Mouse (Mus musculus) ovary, adult 18-20 months (tissue): Measurements from ENCODE around the gene Sart1.
A peak's percentile ranks its signal among the peaks of the same experiment; 100 is the strongest.

Source experiments
- DNase-seq: peaks from one replicate; pipeline ENCODE4 v3.0.0; 2022; ENCODE audit warnings: low spot score, mixed read lengths

Gene Sart1

DNA sequence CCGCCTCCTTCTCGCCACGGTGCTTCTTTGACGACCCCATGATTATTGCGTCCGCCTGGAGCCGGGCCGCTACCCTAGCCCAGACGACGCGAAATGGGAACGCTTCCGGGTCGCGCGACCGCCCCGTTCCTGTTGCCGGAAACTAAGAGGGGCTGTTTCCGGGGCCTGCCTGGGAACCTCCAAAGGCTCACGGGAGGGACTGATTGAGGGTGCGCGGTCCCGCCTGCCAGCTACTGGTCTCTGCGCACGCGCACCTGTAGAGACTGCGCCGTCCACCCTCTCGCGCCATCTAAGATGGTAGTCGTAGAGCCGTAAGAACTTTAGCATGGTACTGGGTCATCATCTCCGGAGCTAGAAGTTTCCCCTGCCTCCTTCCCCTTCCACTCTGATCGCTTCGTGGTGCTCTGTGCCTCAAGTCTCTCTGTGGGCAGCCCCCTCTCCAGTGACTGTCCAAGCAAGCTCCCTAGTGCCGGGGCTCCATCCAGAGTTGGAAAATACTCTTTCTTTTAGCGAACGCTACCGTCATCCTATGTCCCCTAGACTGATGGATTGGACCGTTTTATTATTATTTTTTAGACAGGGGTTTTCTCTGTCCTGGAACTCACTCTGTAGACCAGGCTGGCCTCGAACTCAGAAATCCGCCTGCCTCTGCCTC is at the start of gene Sart1:
Gene Sart1, minus strand, starts transcription at position 116 of the 655 bp plus-strand sequence.
- peak; percentile 95 for DNase-seq

GRCm38 (mm10) chr19:5433951-5434350 is 45.4 kb upstream of the Sart1 start:
- DNase-seq = no peak

- peak; percentile 51 for DNase-seq
Measured at GRCm38 (mm10) chr19:5432992-5433852, 44.7 kb upstream of the Sart1 start.

DNA sequence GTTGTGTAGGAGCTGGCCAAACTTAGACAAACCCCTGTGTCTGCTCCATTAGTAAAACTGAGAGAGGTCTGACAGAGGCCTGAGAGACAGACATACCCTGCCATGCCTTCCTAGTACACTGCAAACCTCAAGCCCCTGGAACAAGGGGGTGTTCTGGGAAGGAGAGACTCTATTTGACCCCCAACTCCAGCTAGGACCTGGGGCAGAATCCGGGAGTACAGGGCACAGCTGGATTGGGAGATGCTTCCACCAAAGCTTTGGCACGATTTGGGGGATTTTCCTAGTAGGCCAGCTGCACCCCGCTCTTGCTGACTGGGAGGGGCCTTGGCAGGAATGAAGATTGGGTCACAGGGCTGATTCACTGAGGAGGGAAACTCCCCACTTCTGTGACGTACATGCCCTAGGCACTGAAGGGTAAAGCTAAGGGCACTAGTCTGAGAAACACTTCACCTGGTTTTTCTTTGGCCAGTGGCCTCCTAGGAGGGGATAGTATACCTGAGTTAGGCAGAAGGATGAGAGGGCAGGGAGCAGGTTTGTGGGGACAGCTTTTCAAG is 43.5 kb upstream of the Sart1 start:
- no peak for DNase-seq

DNA sequence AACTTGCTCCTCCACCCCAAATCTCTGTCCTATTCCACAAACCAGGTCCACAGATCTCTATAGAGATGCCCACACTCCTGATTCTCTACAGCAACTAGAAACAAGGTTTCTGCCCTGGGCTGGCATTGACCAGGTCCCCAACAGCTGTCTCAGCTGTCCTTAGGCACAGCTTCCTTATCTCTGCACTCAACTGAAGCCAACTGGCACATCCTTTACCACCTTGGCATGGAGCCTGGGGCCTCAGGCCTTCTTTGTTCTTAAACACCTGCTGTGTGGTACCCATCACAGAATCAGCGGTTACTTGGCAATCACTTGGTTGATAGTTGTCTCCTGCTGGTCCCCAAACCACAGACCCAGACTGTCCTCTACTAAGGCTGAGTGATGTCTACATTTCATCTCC is 41.9 kb upstream of the Sart1 start:
- DNase-seq = no peak

DNA sequence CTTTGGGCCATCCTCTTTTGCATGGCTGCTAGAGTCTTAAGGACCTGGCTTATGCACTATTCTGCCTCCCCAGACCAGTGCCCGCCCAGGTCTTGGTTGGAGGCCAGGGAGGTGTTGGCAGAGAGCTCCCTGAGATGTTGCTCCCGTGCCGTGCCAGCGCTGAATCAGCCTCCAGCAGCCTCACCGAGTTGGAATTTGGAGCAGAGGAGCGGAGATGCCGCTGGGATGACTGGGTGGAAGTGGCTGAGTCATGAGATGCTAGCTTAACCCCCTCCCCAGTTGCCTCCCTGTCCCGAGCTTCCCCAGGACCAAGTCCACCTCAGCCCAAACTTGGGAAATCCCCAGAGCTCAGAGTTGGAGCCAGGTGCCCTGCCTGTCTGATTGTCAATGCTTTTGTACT is 41.3 kb upstream of the Sart1 start:
- no peak for DNase-seq

DNA sequence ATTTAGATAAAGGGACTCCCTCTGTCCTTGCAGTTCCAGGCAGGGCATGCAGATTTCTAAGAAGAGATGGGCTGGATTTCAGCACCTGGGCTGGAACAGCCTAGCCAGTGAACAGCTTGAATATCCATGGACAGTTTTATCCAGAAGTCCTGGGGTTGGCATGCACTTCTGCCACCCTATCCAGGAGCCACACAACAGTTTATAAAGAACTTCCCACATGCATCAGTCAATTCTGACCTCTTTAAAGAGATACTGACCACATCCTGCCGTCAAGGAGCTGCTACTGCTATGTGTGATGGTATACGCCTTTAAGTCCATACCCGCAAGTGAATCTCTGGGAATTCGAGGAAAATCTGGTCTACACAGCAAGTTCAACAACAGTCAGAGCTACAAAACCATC is 40.7 kb upstream of the Sart1 start:
- DNase-seq = no peak

GRCm38 (mm10) chr19:5428083-5428482 is 39.6 kb upstream of the Sart1 start:
- DNase-seq = no peak

- no peak for DNase-seq
Measured at GRCm38 (mm10) chr19:5426640-5427290, 38.3 kb upstream of the Sart1 start.

GRCm38 (mm10) chr19:5425906-5426565 is 37.5 kb upstream of the Sart1 start:
- DNase-seq = no peak

GRCm38 (mm10) chr19:5424782-5425741 is 36.6 kb upstream of the Sart1 start, which contains the start of the genes Drap1 and AI837181:
Drap1 (minus strand) TSS chr19:5424979.
AI837181 (plus strand) TSS chr19:5425144.
- peak; percentile 94 for DNase-seq

DNA sequence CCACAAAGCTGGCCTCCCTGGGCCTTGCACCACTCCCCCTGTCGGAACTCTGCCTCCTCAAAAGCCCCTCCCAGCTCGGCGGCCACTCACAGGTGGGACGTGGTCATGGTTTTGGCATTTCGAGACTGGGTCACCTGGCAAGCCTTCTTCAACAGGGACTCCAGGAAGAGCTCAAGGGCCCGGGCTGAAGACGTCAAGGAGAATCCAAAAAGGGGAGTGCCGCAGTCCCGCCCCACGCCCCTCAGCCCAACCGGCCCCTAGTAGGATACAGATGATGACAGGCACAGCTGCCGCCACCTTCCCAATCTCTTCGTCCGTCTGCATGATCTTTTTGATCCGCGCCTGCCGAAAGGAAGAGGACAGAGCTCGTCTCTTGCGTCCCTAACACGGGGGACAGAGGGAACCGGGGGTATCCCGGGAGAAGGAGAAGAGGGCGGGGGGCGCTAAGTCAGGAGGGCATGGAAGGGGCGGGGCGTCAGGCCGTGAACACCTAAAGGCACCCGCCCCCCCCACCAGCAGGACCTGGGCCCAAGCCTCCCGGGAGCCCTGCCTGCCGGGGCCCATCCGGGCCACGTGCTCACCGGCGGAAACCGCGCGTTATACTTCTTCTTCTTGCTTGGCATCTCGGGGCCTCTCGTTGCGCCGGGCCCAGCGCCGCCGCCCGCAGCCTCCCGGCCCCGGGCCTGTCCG is 35.7 kb upstream of the Sart1 start:
- DNase-seq = peak; percentile 71

DNA sequence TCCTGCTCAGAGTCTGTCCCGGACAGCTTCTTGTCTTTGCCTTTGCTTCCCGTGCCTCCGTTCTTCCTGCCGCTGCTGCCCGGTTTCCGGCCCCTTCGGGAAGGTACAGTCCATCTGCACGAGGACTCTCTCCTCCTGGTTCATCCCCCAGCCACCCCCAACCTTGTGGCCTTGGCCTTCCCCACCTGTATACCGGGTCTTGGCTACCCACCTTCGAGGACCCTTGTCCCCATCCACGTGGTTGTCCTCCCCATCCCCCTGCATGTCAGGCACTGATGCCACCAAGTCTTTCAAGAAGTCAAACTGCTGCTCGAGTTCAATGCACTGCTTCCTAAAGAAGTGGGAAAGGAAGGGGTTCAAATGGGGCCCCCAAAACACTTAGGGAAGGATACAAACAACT is 35.1 kb upstream of the Sart1 start:
- no peak for DNase-seq

DNA sequence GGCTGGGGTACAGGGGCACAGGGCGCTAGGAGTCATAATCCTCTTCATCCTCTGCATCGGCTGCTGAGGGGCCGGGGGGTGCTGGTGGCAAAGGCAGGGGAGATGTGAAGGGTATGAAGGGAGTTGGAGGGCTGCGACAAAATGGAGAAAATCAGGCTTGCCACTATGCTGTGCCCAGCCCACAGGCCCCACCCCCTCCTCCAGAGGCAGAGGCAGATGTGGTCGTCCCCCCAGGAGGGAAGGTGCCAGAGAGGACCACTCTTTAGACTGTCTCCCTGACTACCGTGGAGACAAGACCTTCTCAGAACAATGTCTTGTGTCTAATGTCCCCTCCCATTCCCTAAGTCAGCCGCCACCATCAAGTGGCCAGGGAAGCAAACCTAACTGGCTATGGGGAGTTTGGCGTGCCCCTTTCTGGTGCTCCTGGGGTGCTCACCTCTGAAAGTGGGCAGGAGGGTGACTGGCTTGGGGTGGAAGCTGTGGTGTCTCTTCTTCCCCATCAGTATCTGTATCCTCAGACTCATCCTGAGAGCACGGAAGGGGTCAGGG is 34.5 kb upstream of the Sart1 start:
- no peak for DNase-seq

GRCm38 (mm10) chr19:5422267-5422666 is 33.8 kb upstream of the Sart1 start:
- no peak for DNase-seq

DNA sequence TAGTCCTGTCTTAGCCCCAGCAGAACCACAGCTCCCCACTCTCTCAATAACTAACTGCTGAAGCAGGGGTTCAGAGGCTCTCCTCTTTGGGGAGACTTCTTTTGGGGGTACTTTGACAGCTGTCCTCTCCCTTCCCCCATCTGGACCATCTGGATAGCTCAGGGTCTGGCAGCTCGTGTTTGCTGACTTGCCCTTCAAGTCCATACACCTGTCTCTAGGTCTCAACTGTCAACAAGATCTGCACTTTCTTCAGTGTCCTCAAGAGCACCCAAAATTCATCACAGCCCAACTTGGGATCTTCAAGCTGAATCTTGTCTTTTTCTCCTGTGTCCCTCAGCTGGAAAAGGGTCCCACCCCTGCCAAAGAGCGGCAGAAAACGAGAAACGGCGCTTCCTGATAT is 33.3 kb upstream of the Sart1 start:
- no peak for DNase-seq

- DNase-seq = no peak
Measured at GRCm38 (mm10) chr19:5420579-5420978, 32.1 kb upstream of the Sart1 start.

DNA sequence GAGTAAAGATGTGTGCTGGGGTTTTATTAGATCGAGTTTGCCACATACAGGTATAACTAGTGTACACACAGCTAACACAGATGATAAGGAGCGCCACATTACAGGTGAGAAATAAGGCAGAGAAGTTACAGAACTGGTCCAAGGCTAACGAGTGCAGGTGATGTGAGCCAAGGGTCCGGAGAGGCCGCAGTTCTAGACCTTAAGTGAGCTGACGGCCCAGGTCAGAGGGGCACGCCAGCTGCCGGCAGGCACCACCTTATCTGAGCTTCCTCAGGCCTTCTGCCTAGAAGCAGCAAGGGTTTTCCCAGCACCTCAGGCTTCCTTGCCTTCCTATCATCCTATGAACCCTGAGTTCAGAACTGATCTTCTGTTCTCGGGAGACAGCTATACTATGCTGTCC is 31.1 kb upstream of the Sart1 start:
- no peak for DNase-seq

- no peak for DNase-seq
Measured at GRCm38 (mm10) chr19:5418750-5419466, 30.4 kb upstream of the Sart1 start.
